Mouse (Mus musculus): ENCODE measurements around the gene Apba2.

GRCm38 (mm10) chr7:64751465-64751864 is 250.0 kb downstream of the Apba2 start:
- TF ChIP-seq POLR2A (IDR thresholded peaks at IDR 0.05; ENCODE audit: borderline replicate concordance, control insufficient read depth, low read depth, low read length) (no peak), CTCF (IDR thresholded peaks at IDR 0.05; ENCODE audit: control insufficient read depth, insufficient read depth, low read length) (peak; percentile 78)

Data from bone marrow, adult 2 months (tissue).